Mouse (Mus musculus): ENCODE results near the gene Raph1. TPM values are rescaled to one million over a fixed set of nuclear protein-coding genes. Genes with fewer than 3 reads are reported as not detected.

Gene Raph1
- total and polyA plus RNA-seq, 2 experiments from 2014 or later, result 15.6 to 40.3 TPM

DNA sequence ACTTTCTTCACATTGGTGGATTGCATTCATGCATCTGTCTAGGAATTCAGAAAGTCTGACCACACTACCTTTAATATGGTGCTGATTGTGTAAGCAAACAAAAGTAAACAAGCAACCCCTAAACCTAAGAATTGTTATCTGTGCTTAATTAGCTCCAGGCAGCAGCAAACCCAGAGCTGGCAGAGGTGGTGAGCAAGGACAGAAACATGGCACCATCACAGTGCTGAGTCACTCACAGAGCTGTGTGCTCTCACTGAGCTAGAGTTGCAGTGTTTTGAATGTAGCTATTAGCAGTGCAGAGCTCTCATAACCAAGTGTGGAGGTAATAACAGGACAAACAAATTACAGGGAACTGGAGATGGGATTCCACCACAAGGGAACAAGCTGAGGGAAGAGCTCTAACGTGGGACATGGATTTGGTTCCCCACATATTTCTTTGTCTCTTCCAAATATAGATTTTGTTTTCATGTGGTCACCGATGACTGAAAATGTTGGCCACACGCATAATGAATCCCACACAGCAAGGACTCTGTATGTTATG, 37.6 kb upstream of the Raph1 start:
- H3K9me3 ChIP-seq (ENCODE audit: low read length), result no peaks in the 10 kb centered on the region
- H3K9ac ChIP-seq (replicated peaks; ENCODE audit: low read length, poor library complexity, severe bottlenecking), result no peak overlapping the region
- H3K4me2 ChIP-seq (ENCODE audit: low read depth, low read length, poor library complexity, severe bottlenecking), result no peak overlapping the region
- 92% methylated on average over 3 of the region's 3 CpGs for whole genome bisulfite sequencing
- TF ChIP-seq CTCF (IDR thresholded peaks at IDR 0.05), result no peak
- no peaks in the 10 kb centered on the region for H3K27me3 ChIP-seq (ENCODE audit: insufficient read depth, low read length)
- no peaks in the 10 kb centered on the region for H3K36me3 ChIP-seq (ENCODE audit: insufficient read depth, low read length)
- no peak overlapping the region for H3K4me3 ChIP-seq (ENCODE audit: low read depth, low read length)
- H3K4me1 ChIP-seq (ENCODE audit: insufficient read depth, low read length), result no peaks in the 10 kb centered on the region
- no peak overlapping the region for H3K27ac ChIP-seq (ENCODE audit: low read depth, low read length)
- DNase-seq (ENCODE audit: low spot score) (no peak), ATAC-seq (ENCODE audit: low FRiP score) (no peak)

GRCm38 (mm10) chr1:60600682-60601081, 33.8 kb upstream of the Raph1 start:
- Histone ChIP-seq H3K4me3 (ENCODE audit: low read depth, low read length) (no peak overlapping the region), H3K4me2 (ENCODE audit: low read depth, low read length, poor library complexity, severe bottlenecking) (no peak overlapping the region), H3K9me3 (ENCODE audit: low read length) (no peaks in the 10 kb centered on the region), H3K27ac (ENCODE audit: low read depth, low read length) (no peak overlapping the region), H3K9ac (replicated peaks; ENCODE audit: low read length, poor library complexity, severe bottlenecking) (no peak overlapping the region), H3K36me3 (ENCODE audit: insufficient read depth, low read length) (no peaks in the 10 kb centered on the region), H3K27me3 (ENCODE audit: insufficient read depth, low read length) (no peaks in the 10 kb centered on the region), H3K4me1 (ENCODE audit: insufficient read depth, low read length) (no peaks in the 10 kb centered on the region)
- WGBS, result 90% methylated on average over 6 of the region's 6 CpGs
- ATAC-seq (ENCODE audit: low FRiP score) (no peak), DNase-seq (ENCODE audit: low spot score) (no peak)
- no peak for TF ChIP-seq CTCF (IDR thresholded peaks at IDR 0.05)

GRCm38 (mm10) chr1:60599926-60600325, 33.0 kb upstream of the Raph1 start:
- ATAC-seq (ENCODE audit: low FRiP score) (no peak), DNase-seq (ENCODE audit: low spot score) (no peak)
- no peaks in the 10 kb centered on the region for H3K27me3 ChIP-seq (ENCODE audit: insufficient read depth, low read length)
- 93% methylated on average over 3 of the region's 3 CpGs for WGBS
- no peaks in the 10 kb centered on the region for H3K9me3 ChIP-seq (ENCODE audit: low read length)
- no peak overlapping the region for H3K4me2 ChIP-seq (ENCODE audit: low read depth, low read length, poor library complexity, severe bottlenecking)
- H3K4me3 ChIP-seq (ENCODE audit: low read depth, low read length), result no peak overlapping the region
- H3K4me1 ChIP-seq (ENCODE audit: insufficient read depth, low read length), result no peaks in the 10 kb centered on the region
- no peak overlapping the region for H3K27ac ChIP-seq (ENCODE audit: low read depth, low read length)
- no peaks in the 10 kb centered on the region for H3K36me3 ChIP-seq (ENCODE audit: insufficient read depth, low read length)
- H3K9ac ChIP-seq (replicated peaks; ENCODE audit: low read length, poor library complexity, severe bottlenecking), result no peak overlapping the region
- TF ChIP-seq CTCF (IDR thresholded peaks at IDR 0.05), result no peak

GRCm38 (mm10) chr1:60599013-60599701, 32.3 kb upstream of the Raph1 start:
- TF ChIP-seq CTCF (IDR thresholded peaks at IDR 0.05), result no peak
- no peaks in the 10 kb centered on the region for H3K27me3 ChIP-seq (ENCODE audit: insufficient read depth, low read length)

GRCm38 (mm10) chr1:60596386-60597320, 29.7 kb upstream of the Raph1 start:
- Histone ChIP-seq H3K27me3 (ENCODE audit: insufficient read depth, low read length) (no peaks in the 10 kb centered on the region), H3K27ac (ENCODE audit: low read depth, low read length) (no peak overlapping the region), H3K4me1 (ENCODE audit: insufficient read depth, low read length) (no peaks in the 10 kb centered on the region), H3K4me3 (ENCODE audit: low read depth, low read length) (no peak overlapping the region), H3K36me3 (ENCODE audit: insufficient read depth, low read length) (no peaks in the 10 kb centered on the region), H3K4me2 (ENCODE audit: low read depth, low read length, poor library complexity, severe bottlenecking) (no peak overlapping the region), H3K9me3 (ENCODE audit: low read length) (no peaks in the 10 kb centered on the region), H3K9ac (replicated peaks; ENCODE audit: low read length, poor library complexity, severe bottlenecking) (no peak overlapping the region)
- DNase-seq (ENCODE audit: low spot score) (no peak), ATAC-seq (ENCODE audit: low FRiP score) (no peak)
- TF ChIP-seq CTCF (IDR thresholded peaks at IDR 0.05), result no peak
- 70% methylated on average over 11 of the region's 11 CpGs for WGBS

More at GRCm38 (mm10) chr1:60599013-60599701, 32.3 kb upstream of the Raph1 start:
- H3K4me2 ChIP-seq (ENCODE audit: low read depth, low read length, poor library complexity, severe bottlenecking), result no peak overlapping the region
- no peak for ATAC-seq (ENCODE audit: low FRiP score)
- no peaks in the 10 kb centered on the region for H3K4me1 ChIP-seq (ENCODE audit: insufficient read depth, low read length)
- no peak overlapping the region for H3K27ac ChIP-seq (ENCODE audit: low read depth, low read length)
- no peak overlapping the region for H3K9ac ChIP-seq (replicated peaks; ENCODE audit: low read length, poor library complexity, severe bottlenecking)
- 92% methylated on average over 6 of the region's 6 CpGs for WGBS
- DNase-seq (ENCODE audit: low spot score), result no peak
- no peaks in the 10 kb centered on the region for H3K36me3 ChIP-seq (ENCODE audit: insufficient read depth, low read length)
- no peaks in the 10 kb centered on the region for H3K9me3 ChIP-seq (ENCODE audit: low read length)
- H3K4me3 ChIP-seq (ENCODE audit: low read depth, low read length), result no peak overlapping the region

GRCm38 (mm10) chr1:60593101-60593500, 26.2 kb upstream of the Raph1 start:
- Histone ChIP-seq H3K27ac (ENCODE audit: low read depth, low read length) (no peak overlapping the region), H3K4me3 (ENCODE audit: low read depth, low read length) (no peak overlapping the region), H3K9me3 (ENCODE audit: low read length) (no peaks in the 10 kb centered on the region), H3K4me2 (ENCODE audit: low read depth, low read length, poor library complexity, severe bottlenecking) (no peak overlapping the region), H3K36me3 (ENCODE audit: insufficient read depth, low read length) (no peaks in the 10 kb centered on the region), H3K4me1 (ENCODE audit: insufficient read depth, low read length) (no peaks in the 10 kb centered on the region), H3K27me3 (ENCODE audit: insufficient read depth, low read length) (no peaks in the 10 kb centered on the region), H3K9ac (replicated peaks; ENCODE audit: low read length, poor library complexity, severe bottlenecking) (no peak overlapping the region)
- no peak for ATAC-seq (ENCODE audit: low FRiP score)
- WGBS, result 93% methylated on average over 6 of the region's 6 CpGs
- DNase-seq (ENCODE audit: low spot score), result no peak
- TF ChIP-seq CTCF (IDR thresholded peaks at IDR 0.05), result no peak
